Comparison of ENCODE assay signal across 12 mouse cellular contexts in genomic region chr2:151676234-151676633, GRCm38 (mm10). TPM values are rescaled to one million over a fixed set of nuclear protein-coding genes. Genes with fewer than 3 reads are reported as not detected.
DNase-seq lines count a peak whose midpoint lies in the region; ATAC-seq and TF ChIP-seq lines count a peak whose summit lies in the region.
"Had no signal": no experiment of that assay in that cellular context is flagged by ENCODE, and none has a peak within 500 bp of the region (broad histone marks: within the 10 kb centered on the region; RNA-seq: fewer than 3 reads in every experiment).

No protein-coding gene starts in this region.

- ATAC-seq in hindbrain, embryonic 14.5 days (ENCODE audit: low FRiP score): no peak
- ATAC-seq in hindbrain, embryonic 12.5 days (ENCODE audit: low FRiP score): no peak
- ATAC-seq in embryonic facial prominence, embryonic 14.5 days (ENCODE audit: low read depth): no peak
- ATAC-seq: forebrain, embryonic 15.5 days had no signal

- no peaks in the 10 kb centered on the region for H3K79me2 ChIP-seq in CH12.LX (replicated peaks; ENCODE audit: control insufficient read depth, extremely low read depth, insufficient read depth, poor library complexity, severe bottlenecking)

- no peak overlapping the region for H3K9ac ChIP-seq in hindbrain, embryonic 14.5 days
- H3K9ac ChIP-seq in hindbrain, embryonic 12.5 days: no peak overlapping the region
- H3K9ac ChIP-seq in CH12.LX (ENCODE audit: insufficient read depth, low read depth): no peak overlapping the region
- no peak overlapping the region for H3K9ac ChIP-seq in embryonic facial prominence, embryonic 14.5 days (ENCODE audit: low read depth, low read length)
- H3K9ac ChIP-seq: forebrain, embryonic 15.5 days; heart, embryonic 13.5 days; limb, embryonic 13.5 days; midbrain, embryonic 12.5 days had no signal

- H3K27me3 ChIP-seq in hindbrain, embryonic 14.5 days (ENCODE audit: control insufficient read depth, insufficient read depth, low read length): no peaks in the 10 kb centered on the region
- H3K27me3 ChIP-seq in hindbrain, embryonic 12.5 days: no peaks in the 10 kb centered on the region
- H3K27me3 ChIP-seq in CH12.LX (replicated peaks): peaks cover 71% of the 10 kb centered on the region
- no peaks in the 10 kb centered on the region for H3K27me3 ChIP-seq in embryonic facial prominence, embryonic 14.5 days (replicated peaks; ENCODE audit: control insufficient read depth, insufficient read depth, low read length)
- H3K27me3 ChIP-seq: forebrain, embryonic 15.5 days; limb, embryonic 13.5 days; midbrain, embryonic 12.5 days had no signal

- in situ Hi-C loops in CH12.LX (cut with MboI; ENCODE audit: low pct_ligation_motif_present, low pct_unique_long_range_greater_than_20kb, low sequenced_read_pairs): no loop called here

- dilution Hi-C loops in CH12.LX (cut with MboI; ENCODE audit: extremely low pct_ligation_motif_present, extremely low pct_unique_long_range_greater_than_20kb, low sequenced_read_pairs): no loop called here

- no peak for TF ChIP-seq POLR2A in CH12.LX (IDR thresholded peaks at IDR 0.05; ENCODE audit: low read depth, low read length)

- no peak for TF ChIP-seq EP300 in CH12.LX (IDR thresholded peaks at IDR 0.05; ENCODE audit: low read length)

- TF ChIP-seq CTCF in CH12.LX (conservative IDR thresholded peaks at IDR 0.05 in 1 of 2, IDR thresholded peaks at IDR 0.05 in 1 of 2; ENCODE audit: low read depth in 2 of 2, low read length in 2 of 2): peak in 1 of 2 experiments; percentile 43; a peak in 2 of 4 replicates

- H3K4me2 ChIP-seq in hindbrain, embryonic 14.5 days (replicated peaks): no peak overlapping the region
- H3K4me2 ChIP-seq in hindbrain, embryonic 12.5 days (replicated peaks): no peak overlapping the region
- H3K4me2 ChIP-seq in CH12.LX (ENCODE audit: insufficient read depth, low read depth, poor library complexity, severe bottlenecking): no peak overlapping the region
- no peak overlapping the region for H3K4me2 ChIP-seq in embryonic facial prominence, embryonic 14.5 days (ENCODE audit: low read depth, low read length)
- H3K4me2 ChIP-seq: forebrain, embryonic 15.5 days; heart, embryonic 13.5 days; limb, embryonic 13.5 days; midbrain, embryonic 12.5 days had no signal

- H3K4me1 ChIP-seq in hindbrain, embryonic 14.5 days (replicated peaks; ENCODE audit: control insufficient read depth, insufficient read depth, low read length): no peaks in the 10 kb centered on the region
- no peaks in the 10 kb centered on the region for H3K4me1 ChIP-seq in hindbrain, embryonic 12.5 days
- peaks cover 0 to 3% of the 10 kb centered on the region in 2 experiments; a peak in 1 of 4 replicates for H3K4me1 ChIP-seq in CH12.LX (ENCODE audit: control insufficient read depth in 1 of 2, insufficient read depth in 2 of 2)
- no peaks in the 10 kb centered on the region for H3K4me1 ChIP-seq in embryonic facial prominence, embryonic 14.5 days (ENCODE audit: control insufficient read depth, insufficient read depth, low read length)
- H3K4me1 ChIP-seq: forebrain, embryonic 15.5 days; heart, embryonic 13.5 days; limb, embryonic 13.5 days; midbrain, embryonic 12.5 days had no signal

- 67% methylated on average over 2 of the region's 2 CpGs for WGBS in hindbrain, embryonic 14.5 days
- 66% methylated on average over 2 of the region's 2 CpGs for WGBS in hindbrain, embryonic 12.5 days
- WGBS in embryonic facial prominence, embryonic 14.5 days: 54% methylated on average over 2 of the region's 2 CpGs

- DNase-seq in hindbrain, embryonic 14.5 days (ENCODE audit: low spot score): peak; percentile 31
- DNase-seq in 3T3-L1 (ENCODE audit: low read depth, low spot score) (peak; percentile 16), CH12.LX (ENCODE audit: extremely low read depth) (no peak)
- peak; percentile 12 for DNase-seq in embryonic facial prominence, embryonic 14.5 days (ENCODE audit: low spot score)
- no peak for DNase-seq in spleen, postnatal 10 days (ENCODE audit: low spot score in 2 of 2)
- no peak for DNase-seq in ovary, postnatal 14 days (ENCODE audit: low spot score)
- DNase-seq: thymus, postnatal 4 days had no signal

- no peaks in the 10 kb centered on the region for H3K9me3 ChIP-seq in hindbrain, embryonic 14.5 days (ENCODE audit: control insufficient read depth, low read length)
- no peaks in the 10 kb centered on the region for H3K9me3 ChIP-seq in hindbrain, embryonic 12.5 days (replicated peaks)
- H3K9me3 ChIP-seq in CH12.LX (replicated peaks; ENCODE audit: low read length): no peaks in the 10 kb centered on the region
- H3K9me3 ChIP-seq in embryonic facial prominence, embryonic 14.5 days (ENCODE audit: control insufficient read depth, low read length): no peaks in the 10 kb centered on the region
- H3K9me3 ChIP-seq: forebrain, embryonic 15.5 days; heart, embryonic 13.5 days; limb, embryonic 13.5 days; midbrain, embryonic 12.5 days had no signal

- H3K36me3 ChIP-seq in hindbrain, embryonic 14.5 days (replicated peaks; ENCODE audit: control insufficient read depth, insufficient read depth): no peaks in the 10 kb centered on the region
- H3K36me3 ChIP-seq in hindbrain, embryonic 12.5 days: no peaks in the 10 kb centered on the region
- H3K36me3 ChIP-seq in CH12.LX (replicated peaks in 1 of 2; ENCODE audit: control insufficient read depth in 1 of 2, insufficient read depth in 1 of 2, low read length in 1 of 2): no peaks in the 10 kb centered on the region
- no peaks in the 10 kb centered on the region for H3K36me3 ChIP-seq in embryonic facial prominence, embryonic 14.5 days (ENCODE audit: control insufficient read depth, insufficient read depth, low read length)
- H3K36me3 ChIP-seq: forebrain, embryonic 15.5 days; heart, embryonic 13.5 days; limb, embryonic 13.5 days; midbrain, embryonic 12.5 days had no signal

- no peak overlapping the region for H3K27ac ChIP-seq in hindbrain, embryonic 14.5 days
- no peak overlapping the region for H3K27ac ChIP-seq in hindbrain, embryonic 12.5 days
- no peak overlapping the region for H3K27ac ChIP-seq in CH12.LX (ENCODE audit: insufficient read depth, low read depth)
- no peak overlapping the region for H3K27ac ChIP-seq in embryonic facial prominence, embryonic 14.5 days (replicated peaks; ENCODE audit: low read depth, low read length)
- H3K27ac ChIP-seq: forebrain, embryonic 15.5 days; heart, embryonic 13.5 days; limb, embryonic 13.5 days; midbrain, embryonic 12.5 days had no signal

- H3K4me3 ChIP-seq in hindbrain, embryonic 14.5 days (replicated peaks; ENCODE audit: low read length): no peak overlapping the region
- no peak overlapping the region for H3K4me3 ChIP-seq in hindbrain, embryonic 12.5 days
- no peak overlapping the region for H3K4me3 ChIP-seq in CH12.LX (replicated peaks in 1 of 3; ENCODE audit: low read depth in 2 of 3, low read length in 2 of 3, poor library complexity in 1 of 3)
- no peak overlapping the region for H3K4me3 ChIP-seq in embryonic facial prominence, embryonic 14.5 days (ENCODE audit: low read depth, low read length)
- H3K4me3 ChIP-seq: forebrain, embryonic 15.5 days; heart, embryonic 13.5 days; limb, embryonic 13.5 days; midbrain, embryonic 12.5 days had no signal

- TF ChIP-seq RAD21 in CH12.LX (IDR thresholded peaks at IDR 0.05; ENCODE audit: low read depth, low read length): peak; percentile 31

TF ChIP-seq in CH12.LX, 34 proteins besides CTCF, POLR2A, EP300 and RAD21:
- TF ChIP-seq UBTF (IDR thresholded peaks at IDR 0.05; ENCODE audit: low read depth, low read length) (no peak), SMC3 (IDR thresholded peaks at IDR 0.05; ENCODE audit: low read depth, low read length) (peak; percentile 22; the same call in 1 of the 2 replicates), PAX5 (IDR thresholded peaks at IDR 0.05; ENCODE audit: low read length) (no peak)
TF ChIP-seq in CH12.LX: peak in this region for 1.

RNA-seq across cellular contexts. Expression of gene Rad21l, which starts 7.9 kb away (rescaled TPM):
- polyA plus RNA-seq in hindbrain, embryonic 14.5 days (2014; fragmentation: Nextera tagmentation; extraction: Ambion mirVana): 0.29 and 0.35 TPM in 2 replicates
- polyA plus RNA-seq in hindbrain, embryonic 12.5 days (2016; fragmentation: Nextera tagmentation; extraction: Ambion mirVana): not detected in 2 replicates
- total RNA-seq in CH12.LX (2012; rRNA removed): not detected in 2 replicates
- not detected in 2 replicates for total RNA-seq in CH12.LX (2014; rRNA removed)
- not detected in 2 replicates for polyA plus RNA-seq in CH12.LX (2012; ENCODE audit: insufficient read length, low read depth)
- polyA plus RNA-seq in embryonic facial prominence, embryonic 14.5 days (2014; fragmentation: Nextera tagmentation; extraction: Ambion mirVana): not detected in 2 replicates
- polyA plus RNA-seq: heart, embryonic 13.5 days; limb, embryonic 13.5 days; midbrain, embryonic 12.5 days had no signal

RNA-seq across cellular contexts. Expression of gene Tmem74b, which starts 25.6 kb away (rescaled TPM):
- polyA plus RNA-seq in hindbrain, embryonic 14.5 days (2014; fragmentation: Nextera tagmentation; extraction: Ambion mirVana): 25.3 and 28.0 TPM in 2 replicates
- polyA plus RNA-seq in hindbrain, embryonic 12.5 days (2016; fragmentation: Nextera tagmentation; extraction: Ambion mirVana): 9.7 and 10.3 TPM in 2 replicates
- total RNA-seq in CH12.LX (2012; rRNA removed) (0.21 TPM in 1 of 2 replicates, not detected in the other), CH12.LX (2014; rRNA removed) (not detected in 2 replicates)
- polyA plus RNA-seq in CH12.LX (2012; ENCODE audit: insufficient read length, low read depth): not detected in 2 replicates
- 2.5 and 3.1 TPM in 2 replicates for polyA plus RNA-seq in embryonic facial prominence, embryonic 14.5 days (2014; fragmentation: Nextera tagmentation; extraction: Ambion mirVana)

RNA-seq across cellular contexts. Expression of gene Snph, which starts 43.8 kb away (rescaled TPM):
- 24.6 and 25.4 TPM in 2 replicates for polyA plus RNA-seq in hindbrain, embryonic 14.5 days (2014; fragmentation: Nextera tagmentation; extraction: Ambion mirVana)
- 7.9 and 8.1 TPM in 2 replicates for polyA plus RNA-seq in hindbrain, embryonic 12.5 days (2016; fragmentation: Nextera tagmentation; extraction: Ambion mirVana)
- total RNA-seq in CH12.LX (2012; rRNA removed) (not detected in 2 replicates), CH12.LX (2014; rRNA removed) (not detected in 2 replicates)
- polyA plus RNA-seq in CH12.LX (2012; ENCODE audit: insufficient read length, low read depth): not detected in 2 replicates
- polyA plus RNA-seq in embryonic facial prominence, embryonic 14.5 days (2014; fragmentation: Nextera tagmentation; extraction: Ambion mirVana): 1.9 and 2.5 TPM in 2 replicates

Comparison
In these comparisons a context has a peak if more than half of its experiments do, and no peak if none do; other contexts are left out.
1. DNase-seq: peak in hindbrain, embryonic 14.5 days (single experiment), 3T3-L1 (single experiment) and embryonic facial prominence, embryonic 14.5 days (single experiment); none in CH12.LX (single experiment), spleen, postnatal 10 days (0 of 2) and ovary, postnatal 14 days (single experiment).